Mouse (Mus musculus) ES-E14 (cell line): ENCODE measurements around the gene Smyd3.

Source experiments
- HCFC1 ChIP-seq: IDR thresholded peaks from 2 replicates; pipeline ENCODE4 v1.6.1; 2012; ENCODE audit warnings: low read length, inconsistent platforms, borderline replicate concordance; ENCODE audit not compliant: insufficient read depth
- MAFK ChIP-seq: IDR thresholded peaks from 2 replicates; pipeline ENCODE4 v1.6.1; 2014; ENCODE audit warnings: mild to moderate bottlenecking, low read depth, low read length, inconsistent platforms; ENCODE audit not compliant: insufficient read depth
- ZC3H11A ChIP-seq: IDR thresholded peaks from 2 replicates; pipeline ENCODE4 v1.6.1; 2012; ENCODE audit warnings: low read depth, mild to moderate bottlenecking, inconsistent platforms, low read length, borderline replicate concordance
- ZNF384 ChIP-seq: IDR thresholded peaks from 2 replicates; pipeline ENCODE4 v1.6.1; 2012; ENCODE audit warnings: low read depth, low read length, inconsistent platforms

GRCm38 (mm10) chr1:179043644-179044043 lies 474.2 kb downstream of the Smyd3 start:
- TF ChIP-seq ZNF384 (no peak), ZC3H11A (no peak), HCFC1 (no peak), MAFK (no peak)
